Mouse (Mus musculus) bone marrow macrophage, adult 2 months (primary cell): ENCODE data around the gene Wdr81. TPM values are rescaled to one million over a fixed set of nuclear protein-coding genes. Genes with fewer than 3 reads are reported as not detected.

Source experiments
- H3K27ac ChIP-seq: 2 replicates; pipeline ENCODE4 v1.5.1; 2012; ENCODE audit warnings: low read depth, low read length; ENCODE audit not compliant: insufficient read depth
- H3K4me1 ChIP-seq: 2 replicates; pipeline ENCODE4 v1.6.1; 2012; ENCODE audit warnings: low read length; ENCODE audit not compliant: control insufficient read depth, insufficient read depth
- H3K4me3 ChIP-seq: 2 replicates; pipeline ENCODE4 v1.5.1; 2012; ENCODE audit warnings: mild to moderate bottlenecking, low read length, moderate library complexity; ENCODE audit not compliant: insufficient read depth
- CTCF ChIP-seq: IDR thresholded peaks from 2 replicates; pipeline ENCODE4 v1.5.1; 2012; ENCODE audit warnings: low read depth, mild to moderate bottlenecking, low read length, moderate library complexity
- POLR2A ChIP-seq: IDR thresholded peaks from 2 replicates; pipeline ENCODE4 v1.6.1; 2012; ENCODE audit warnings: mild to moderate bottlenecking, low read depth, low read length, borderline replicate concordance
- polyA plus RNA-seq: library from polyadenylated mRNA; stranded (reverse); fragments of >200 nt; gene quantifications from 2 replicates; pipeline ENCODE4 v1.2.4, GENCODE M21; 2012; ENCODE audit not compliant: missing spikeins, insufficient read depth, insufficient read length

Wdr81 gene
- polyA plus RNA-seq, 1 experiment: 46.6 TPM

DNA sequence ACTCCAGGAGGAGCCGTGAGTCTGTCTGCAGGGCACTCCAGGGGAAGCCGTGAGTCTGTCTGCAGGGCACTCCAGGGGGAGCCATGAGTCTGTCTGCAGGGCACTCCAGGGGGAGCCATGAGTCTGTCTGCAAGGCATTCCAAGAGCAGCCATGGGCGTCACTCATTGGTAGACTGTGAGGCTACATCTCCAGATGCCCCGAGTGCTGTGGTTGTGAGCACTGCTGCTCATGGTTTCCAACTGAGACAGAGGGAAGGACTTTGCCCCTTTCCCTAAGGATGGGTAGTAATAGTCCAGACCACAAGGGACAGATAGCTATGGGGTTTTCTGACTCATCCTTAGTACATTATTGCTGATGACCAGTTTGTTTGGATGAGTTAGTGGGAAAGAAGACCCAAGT, 48.4 kb downstream of the Wdr81 start:
- peaks cover 12% of the 10 kb centered on the region for H3K4me1 ChIP-seq
- no peak overlapping the region for H3K4me3 ChIP-seq
- no peak for TF ChIP-seq CTCF
- no peak for TF ChIP-seq POLR2A
- H3K27ac ChIP-seq: no peak overlapping the region

GRCm38 (mm10) chr11:75404801-75405200, 49.7 kb downstream of the Wdr81 start:
- H3K4me1 ChIP-seq: peaks cover 15% of the 10 kb centered on the region
- no peak overlapping the region for H3K4me3 ChIP-seq
- TF ChIP-seq POLR2A (no peak), CTCF (no peak)
- no peak overlapping the region for H3K27ac ChIP-seq

- TF ChIP-seq POLR2A (no peak), CTCF (no peak)
- Histone ChIP-seq H3K4me3 (no peak overlapping the region), H3K4me1 (peaks cover 27% of the 10 kb centered on the region), H3K27ac (no peak overlapping the region)
Observed at GRCm38 (mm10) chr11:75403301-75404052, 51.0 kb downstream of the Wdr81 start.

DNA sequence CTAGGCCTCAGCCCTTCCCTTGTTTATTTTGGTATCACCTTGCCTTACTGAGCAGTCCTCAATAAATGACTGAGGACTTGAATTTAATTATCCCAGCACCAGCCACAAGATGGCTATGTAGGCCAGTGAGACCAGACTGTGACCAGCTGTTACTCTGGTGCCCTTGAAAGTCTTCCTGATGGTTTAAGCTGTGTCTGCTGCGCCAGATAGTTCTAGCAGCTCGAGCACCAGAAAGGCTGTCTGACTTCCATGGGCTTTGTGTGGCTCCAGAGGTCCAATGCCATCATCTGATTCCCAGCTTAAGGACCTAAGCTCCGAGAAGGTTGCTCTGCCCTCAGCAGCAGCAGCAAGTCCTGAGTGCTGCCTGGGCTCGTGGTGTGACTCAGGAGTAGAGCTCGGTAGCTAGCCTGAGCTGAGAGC, 52.2 kb downstream of the Wdr81 start:
- H3K4me1 ChIP-seq: peaks cover 39% of the 10 kb centered on the region
- no peak overlapping the region for H3K27ac ChIP-seq
- no peak overlapping the region for H3K4me3 ChIP-seq
- TF ChIP-seq CTCF (peak; percentile 32; the same call in 1 of the 2 replicates), POLR2A (no peak)

DNA sequence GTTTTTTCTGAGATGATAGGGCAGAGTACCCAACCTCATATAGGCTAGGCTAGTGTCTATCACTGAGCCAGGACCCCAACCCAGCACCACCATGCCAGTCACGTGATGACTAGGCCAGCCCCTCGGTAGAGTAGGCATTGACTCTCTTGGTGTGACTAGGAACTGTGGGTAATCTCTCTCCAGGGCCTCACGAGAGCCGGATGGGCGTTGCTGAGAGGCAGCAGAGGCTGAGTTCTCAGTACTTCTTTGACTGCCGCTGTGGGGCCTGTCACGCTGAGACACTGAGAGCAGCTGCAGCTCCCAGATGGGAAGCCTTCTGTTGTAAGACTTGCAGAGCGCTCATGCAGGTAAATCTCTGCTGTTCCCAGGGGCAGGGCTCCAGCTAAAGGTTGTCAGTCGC, 54.4 kb downstream of the Wdr81 start:
- peaks cover 52% of the 10 kb centered on the region for H3K4me1 ChIP-seq
- TF ChIP-seq POLR2A: no peak
- TF ChIP-seq CTCF: no peak
- H3K27ac ChIP-seq: no peak overlapping the region
- no peak overlapping the region for H3K4me3 ChIP-seq

DNA sequence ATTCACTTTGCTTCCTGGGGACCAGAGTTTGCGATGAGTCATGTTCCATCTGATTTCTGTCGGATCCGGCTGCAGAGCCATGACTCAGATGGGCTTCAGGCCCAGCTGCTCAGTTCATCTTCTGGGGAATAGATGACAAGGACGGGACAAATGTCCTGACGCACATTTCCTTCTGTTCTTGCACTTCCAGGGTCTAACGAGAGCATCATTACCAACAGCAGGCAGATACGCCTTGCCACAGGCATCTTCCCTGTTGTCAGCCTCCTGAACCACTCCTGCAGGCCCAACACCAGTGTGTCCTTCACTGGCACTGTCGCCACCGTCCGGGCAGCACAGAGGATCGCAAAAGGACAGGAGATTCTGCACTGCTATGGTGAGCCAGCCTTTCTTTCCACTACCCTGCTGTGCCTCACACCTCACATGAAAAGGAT, 55.1 kb downstream of the Wdr81 start:
- Histone ChIP-seq H3K27ac (no peak overlapping the region), H3K4me1 (peaks cover 51% of the 10 kb centered on the region), H3K4me3 (no peak overlapping the region)
- TF ChIP-seq CTCF (no peak), POLR2A (no peak)

DNA sequence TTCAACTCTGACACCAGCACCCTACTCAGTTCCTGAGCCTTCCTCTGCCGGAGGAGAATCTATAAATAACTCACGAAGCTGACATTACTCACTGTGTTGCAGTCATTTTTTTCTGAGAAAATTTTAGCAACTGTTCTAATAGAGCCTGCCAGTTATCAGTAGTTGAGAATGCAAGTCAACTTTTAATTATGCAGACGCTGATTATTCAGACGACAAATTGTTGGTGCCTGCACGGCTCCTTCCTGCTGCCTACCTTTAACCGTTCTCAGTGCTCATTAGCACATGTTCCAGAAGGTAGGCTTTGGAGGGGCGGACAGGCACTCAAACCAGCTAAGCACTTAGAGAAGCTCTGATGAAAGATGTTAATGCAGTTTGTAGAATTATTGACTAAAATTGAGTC, 57.1 kb downstream of the Wdr81 start:
- Histone ChIP-seq H3K4me1 (peaks cover 42% of the 10 kb centered on the region), H3K27ac (no peak overlapping the region; the same call in 1 of the 2 replicates), H3K4me3 (no peak overlapping the region)
- no peak for TF ChIP-seq POLR2A

DNA sequence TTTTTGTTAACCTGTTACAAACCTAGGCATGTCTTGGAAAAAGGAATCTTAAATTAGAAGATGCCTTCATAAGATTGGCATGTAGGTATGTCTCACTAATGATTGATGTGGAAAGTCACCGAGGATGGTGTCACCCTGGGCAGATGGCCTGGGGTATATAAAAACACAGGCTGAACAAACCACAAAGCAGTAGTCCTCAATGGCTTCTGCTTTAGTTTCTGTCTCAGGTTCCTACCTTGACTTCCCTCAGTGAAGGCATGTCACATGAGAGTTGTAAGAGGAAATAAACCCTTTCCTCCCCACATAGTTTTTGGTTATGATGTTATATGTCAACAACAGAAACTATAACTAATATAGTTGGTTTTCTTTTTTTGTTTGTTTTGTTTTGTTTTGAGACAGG, 58.9 kb downstream of the Wdr81 start:
- H3K27ac ChIP-seq: no peak overlapping the region
- no peak overlapping the region for H3K4me3 ChIP-seq
- no peak for TF ChIP-seq POLR2A
- no peak for TF ChIP-seq CTCF
- peaks cover 41% of the 10 kb centered on the region for H3K4me1 ChIP-seq

Other genes with a start within 250 kb of the Wdr81 start
- gene Rpa1, start 106.4 kb downstream of the Wdr81 start, polyA plus RNA-seq: 43.2 and 48.2 TPM in 2 replicates
- 3.3 and 4.9 TPM in 2 replicates for gene Smyd4, start 106.3 kb downstream of the Wdr81 start, polyA plus RNA-seq
- gene Serpinf1, start 32.0 kb downstream of the Wdr81 start, polyA plus RNA-seq: 8.6 and 9.9 TPM in 2 replicates
- gene Serpinf2, start 15.1 kb downstream of the Wdr81 start, polyA plus RNA-seq: not detected in 2 replicates
- gene Tlcd2, start 7.0 kb upstream of the Wdr81 start, polyA plus RNA-seq: 3.6 and 4.3 TPM in 2 replicates
- gene Prpf8, start 32.1 kb upstream of the Wdr81 start, polyA plus RNA-seq: 51.0 and 65.7 TPM in 2 replicates
- 12.8 and 15.9 TPM in 2 replicates for gene Rilp, start 55.4 kb upstream of the Wdr81 start, polyA plus RNA-seq
- 32.8 and 33.5 TPM in 2 replicates for gene Scarf1, start 58.8 kb upstream of the Wdr81 start, polyA plus RNA-seq
- gene Slc43a2, start 77.0 kb upstream of the Wdr81 start, polyA plus RNA-seq: 202 and 231 TPM in 2 replicates
- 512 TPM in 2 replicates for gene Pitpna, start 133.4 kb upstream of the Wdr81 start, polyA plus RNA-seq
- gene Inpp5k, start 176.3 kb upstream of the Wdr81 start, polyA plus RNA-seq: 85.4 and 101 TPM in 2 replicates
- 77.3 and 90.4 TPM in 2 replicates for gene Myo1c, start 195.8 kb upstream of the Wdr81 start, polyA plus RNA-seq
- 67.0 and 70.3 TPM in 2 replicates for gene Crk, start 224.5 kb upstream of the Wdr81 start, polyA plus RNA-seq